19 mouse cellular contexts compared by ENCODE assay signal in genomic region chr7:120647849-120648248, GRCm38 (mm10). TPM values are rescaled to one million over a fixed set of nuclear protein-coding genes. Genes with fewer than 3 reads are reported as not detected.
DNase-seq lines count a peak whose midpoint lies in the region; ATAC-seq and TF ChIP-seq lines count a peak whose summit lies in the region.
"Had no signal": no experiment of that assay in that cellular context is flagged by ENCODE, and none has a peak within 500 bp of the region (broad histone marks: within the 10 kb centered on the region; RNA-seq: fewer than 3 reads in every experiment).

No protein-coding gene starts in this region.

- no peak overlapping the region for H3K27ac ChIP-seq in midbrain, postnatal 0 days (ENCODE audit: low read depth, low read length)
- no peak overlapping the region for H3K27ac ChIP-seq in midbrain, embryonic 13.5 days
- H3K27ac ChIP-seq in liver, embryonic 11.5 days (ENCODE audit: low read depth, low read length), result no peak overlapping the region
- H3K27ac ChIP-seq: embryonic facial prominence, embryonic 15.5 days; heart, embryonic 10.5 days; limb, embryonic 10.5 days; liver, embryonic 14.5 days; neural tube, embryonic 12.5 days had no signal

- TF ChIP-seq CTCF in midbrain, postnatal 0 days (IDR thresholded peaks at IDR 0.05), result no peak

- H3K4me2 ChIP-seq in midbrain, postnatal 0 days (ENCODE audit: low read depth, low read length, poor library complexity, severe bottlenecking), result no peak overlapping the region
- H3K4me2 ChIP-seq in midbrain, embryonic 13.5 days (replicated peaks), result no peak overlapping the region
- no peak overlapping the region for H3K4me2 ChIP-seq in liver, embryonic 11.5 days
- H3K4me2 ChIP-seq: embryonic facial prominence, embryonic 15.5 days; neural tube, embryonic 12.5 days had no signal

- no peak overlapping the region for H3K4me3 ChIP-seq in midbrain, postnatal 0 days (ENCODE audit: low read depth, low read length)
- H3K4me3 ChIP-seq in midbrain, embryonic 13.5 days (replicated peaks), result no peak overlapping the region
- H3K4me3 ChIP-seq in liver, embryonic 11.5 days (ENCODE audit: low read depth, low read length), result no peak overlapping the region
- H3K4me3 ChIP-seq: embryonic facial prominence, embryonic 15.5 days; heart, embryonic 10.5 days; limb, embryonic 10.5 days; neural tube, embryonic 12.5 days had no signal

- H3K36me3 ChIP-seq in midbrain, postnatal 0 days (ENCODE audit: insufficient read depth, low read length), result peaks cover 63% of the 10 kb centered on the region
- peaks cover 86% of the 10 kb centered on the region for H3K36me3 ChIP-seq in midbrain, embryonic 13.5 days
- peaks cover 38% of the 10 kb centered on the region for H3K36me3 ChIP-seq in liver, embryonic 11.5 days (ENCODE audit: control insufficient read depth, insufficient read depth, low read length)

- WGBS in midbrain, postnatal 0 days, result 83% methylated on average over 2 of the region's 2 CpGs
- 92% methylated on average over 2 of the region's 2 CpGs for WGBS in midbrain, embryonic 13.5 days
- 79% methylated on average over 2 of the region's 2 CpGs for WGBS in liver, embryonic 11.5 days

- peak; percentile 4 for DNase-seq in midbrain, postnatal 0 days (ENCODE audit: low spot score)
- DNase-seq in layer of hippocampus, adult 9-10 months (ENCODE audit: low spot score), result peak; percentile 59
- DNase-seq in left cerebral cortex, postnatal 14 days (ENCODE audit: low spot score in 2 of 2), result peak; percentile 33 to 47
- DNase-seq in liver, embryonic 11.5 days (ENCODE audit: low spot score), result no peak
- no peak for DNase-seq in urinary bladder, adult 2 months (ENCODE audit: low spot score)
- no peak for DNase-seq in gastrocnemius, adult 18-20 months (ENCODE audit: low spot score)
- DNase-seq: cerebellum, adult 18-20 months; heart, postnatal 36 days; kidney, adult 9 months; midbrain, embryonic 14.5 days; thymus, adult 18-20 months had no signal

- no peaks in the 10 kb centered on the region for H3K27me3 ChIP-seq in midbrain, postnatal 0 days (ENCODE audit: insufficient read depth, low read length)
- H3K27me3 ChIP-seq in midbrain, embryonic 13.5 days, result no peaks in the 10 kb centered on the region
- no peaks in the 10 kb centered on the region for H3K27me3 ChIP-seq in liver, embryonic 11.5 days (replicated peaks; ENCODE audit: control insufficient read depth, insufficient read depth, low read length)
- H3K27me3 ChIP-seq: embryonic facial prominence, embryonic 15.5 days; neural tube, embryonic 12.5 days had no signal

- no peak overlapping the region for H3K9ac ChIP-seq in midbrain, postnatal 0 days (replicated peaks; ENCODE audit: low read length, poor library complexity, severe bottlenecking)
- H3K9ac ChIP-seq in midbrain, embryonic 13.5 days (replicated peaks), result no peak overlapping the region
- H3K9ac ChIP-seq in liver, embryonic 11.5 days (ENCODE audit: low read depth, low read length), result no peak overlapping the region
- H3K9ac ChIP-seq: embryonic facial prominence, embryonic 15.5 days; liver, embryonic 14.5 days; neural tube, embryonic 12.5 days had no signal

- H3K9me3 ChIP-seq in midbrain, postnatal 0 days (ENCODE audit: low read length), result no peaks in the 10 kb centered on the region
- no peaks in the 10 kb centered on the region for H3K9me3 ChIP-seq in midbrain, embryonic 13.5 days
- no peaks in the 10 kb centered on the region for H3K9me3 ChIP-seq in liver, embryonic 11.5 days (ENCODE audit: control insufficient read depth, low read length)
- H3K9me3 ChIP-seq: embryonic facial prominence, embryonic 15.5 days; heart, embryonic 10.5 days; limb, embryonic 10.5 days; neural tube, embryonic 12.5 days had no signal

- H3K4me1 ChIP-seq in midbrain, postnatal 0 days (ENCODE audit: insufficient read depth, low read length), result no peaks in the 10 kb centered on the region
- H3K4me1 ChIP-seq in midbrain, embryonic 13.5 days (replicated peaks), result no peaks in the 10 kb centered on the region
- no peaks in the 10 kb centered on the region for H3K4me1 ChIP-seq in liver, embryonic 11.5 days (replicated peaks; ENCODE audit: control insufficient read depth, insufficient read depth, low read length)
- H3K4me1 ChIP-seq: embryonic facial prominence, embryonic 15.5 days; heart, embryonic 10.5 days; limb, embryonic 10.5 days; neural tube, embryonic 12.5 days had no signal

- intact Hi-C loops in left cerebral cortex, postnatal 14 days (cut with DNase I), result no loop called here

- no peak for ATAC-seq in midbrain, postnatal 0 days (ENCODE audit: low FRiP score)
- ATAC-seq in midbrain, embryonic 13.5 days, result no peak
- ATAC-seq in liver, embryonic 11.5 days (replicated peaks; ENCODE audit: low FRiP score), result no peak
- ATAC-seq: CD4-positive, CD25-positive, alpha-beta regulatory T cell, adult 4 months had no signal

RNA-seq across cellular contexts. Expression of gene Uqcrc2, which starts 12.9 kb away (rescaled TPM):
- 166 and 169 TPM in 2 replicates for total RNA-seq in midbrain, postnatal 0 days (2014; rRNA removed)
- polyA plus RNA-seq in midbrain, postnatal 0 days (2015; fragmentation: Nextera tagmentation; extraction: Ambion mirVana), result 238 and 250 TPM in 2 replicates
- 195 and 203 TPM in 2 replicates for polyA plus RNA-seq in midbrain, embryonic 13.5 days (2015; fragmentation: Nextera tagmentation; extraction: Ambion mirVana)
- 100 to 1,000 TPM; 238 to 251 TPM for total RNA-seq in left cerebral cortex, postnatal 14 days (2021)
- 232 and 235 TPM in 2 replicates for polyA plus RNA-seq in liver, embryonic 11.5 days (2014; fragmentation: Nextera tagmentation; extraction: Ambion mirVana)
- polyA plus RNA-seq in urinary bladder, adult 2 months (2012; rRNA removed), result 177 and 203 TPM in 2 replicates
- total RNA-seq in gastrocnemius, adult 18-20 months (2021), result 100 to 1,000 TPM; 477 to 519 TPM

RNA-seq across cellular contexts. Expression of gene Pdzd9, which starts 22.3 kb away (rescaled TPM):
- total RNA-seq in midbrain, postnatal 0 days (2014; rRNA removed), result 0.33 TPM in 1 of 2 replicates, not detected in the other
- polyA plus RNA-seq in midbrain, postnatal 0 days (2015; fragmentation: Nextera tagmentation; extraction: Ambion mirVana), result 0.36 and 0.63 TPM in 2 replicates
- polyA plus RNA-seq in midbrain, embryonic 13.5 days (2015; fragmentation: Nextera tagmentation; extraction: Ambion mirVana), result 0.48 and 0.72 TPM in 2 replicates
- under 1 TPM in 1 of 2 experiments, not detected in 1; 0.29 TPM for total RNA-seq in left cerebral cortex, postnatal 14 days (2021)
- 0.23 and 0.29 TPM in 2 replicates for polyA plus RNA-seq in liver, embryonic 11.5 days (2014; fragmentation: Nextera tagmentation; extraction: Ambion mirVana)
- polyA plus RNA-seq in urinary bladder, adult 2 months (2012; rRNA removed), result 0.04 TPM in 2 replicates
- not detected for total RNA-seq in gastrocnemius, adult 18-20 months (2021)
- total RNA-seq: gastrocnemius, adult 8-10 months; heart, postnatal 36 days had no signal

RNA-seq across cellular contexts. Expression of gene Mosmo, which starts 29.6 kb away (rescaled TPM):
- 21.2 and 31.8 TPM in 2 replicates for total RNA-seq in midbrain, postnatal 0 days (2014; rRNA removed)
- polyA plus RNA-seq in midbrain, postnatal 0 days (2015; fragmentation: Nextera tagmentation; extraction: Ambion mirVana), result 11.5 TPM in 2 replicates
- polyA plus RNA-seq in midbrain, embryonic 13.5 days (2015; fragmentation: Nextera tagmentation; extraction: Ambion mirVana), result 13.9 and 14.9 TPM in 2 replicates
- 10 to 100 TPM; 65.4 to 67.4 TPM for total RNA-seq in left cerebral cortex, postnatal 14 days (2021)
- 11.3 and 12.7 TPM in 2 replicates for polyA plus RNA-seq in liver, embryonic 11.5 days (2014; fragmentation: Nextera tagmentation; extraction: Ambion mirVana)
- 22.6 and 22.9 TPM in 2 replicates for polyA plus RNA-seq in urinary bladder, adult 2 months (2012; rRNA removed)
- total RNA-seq in gastrocnemius, adult 18-20 months (2021), result 10 to 100 TPM; 19.9 to 22.6 TPM

Comparison
In these comparisons a context has a peak if more than half of its experiments do, and no peak if none do; other contexts are left out.
1. DNase-seq: peak in midbrain, postnatal 0 days (single experiment), layer of hippocampus, adult 9-10 months (single experiment) and left cerebral cortex, postnatal 14 days (2 of 2); none in liver, embryonic 11.5 days (single experiment), urinary bladder, adult 2 months (single experiment) and gastrocnemius, adult 18-20 months (single experiment).